Mouse (Mus musculus) layer of hippocampus, postnatal 25 days (tissue): Measurements from ENCODE around the gene Elmsan1. TPM values are rescaled to one million over a fixed set of nuclear protein-coding genes. Genes with fewer than 3 reads are reported as not detected.

ENCODE experiments used
- DNase-seq, 2 experiments: peaks; one replicate each; pipeline ENCODE4 v3.0.0; 2022; ENCODE audit warnings: mixed read lengths in 2 of 2, low spot score in 1 of 2; ENCODE audit errors: extremely low spot score in 1 of 2
- total RNA-seq, 2 experiments: library from RNA; stranded (reverse); gene quantifications; 2 replicates each; pipeline ENCODE4 v1.2.3; 2021

The Elmsan1 gene
- total RNA-seq, 2 experiments from 2014 or later: 21.0 to 21.7 TPM

- DNase-seq: no peak
These were observed 40.6 kb downstream of the Elmsan1 start for GRCm38 (mm10) chr12:84178052-84178451.

- no peak for DNase-seq
These were observed 41.6 kb downstream of the Elmsan1 start for GRCm38 (mm10) chr12:84176886-84177765.

DNA sequence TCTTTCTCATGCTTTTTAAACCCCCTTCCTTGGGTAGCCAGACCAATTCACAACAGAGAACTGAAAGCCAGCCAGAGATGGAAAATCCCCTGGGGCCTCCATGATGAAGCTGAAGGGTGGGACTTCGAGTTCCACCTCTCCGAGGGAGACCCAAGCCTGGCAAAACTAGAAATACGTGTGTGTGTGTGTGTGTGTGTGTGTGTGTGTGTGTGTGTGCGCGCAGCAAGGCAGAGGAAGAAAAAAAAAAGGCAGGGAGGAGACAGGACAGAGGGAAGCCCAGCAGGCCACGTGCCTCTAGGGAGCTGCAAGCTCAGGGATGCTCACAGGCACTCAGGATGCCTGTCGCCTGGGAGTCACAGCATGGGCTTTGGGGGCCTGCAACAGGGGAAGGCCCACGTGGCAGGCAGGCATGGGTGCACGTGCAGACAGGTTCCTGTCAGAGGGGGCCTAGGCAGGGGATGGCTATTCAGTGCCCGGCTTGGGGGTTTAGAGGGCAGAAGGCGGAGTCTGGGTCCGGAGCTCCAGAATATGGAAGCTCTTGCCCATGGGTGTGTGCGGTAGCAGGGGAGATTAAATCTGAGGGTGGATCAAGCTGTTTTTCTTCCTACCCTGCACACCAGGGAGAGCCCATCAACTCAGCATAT, 42.4 kb downstream of the Elmsan1 start:
- DNase-seq: no peak

GRCm38 (mm10) chr12:84175659-84176061, 43.0 kb downstream of the Elmsan1 start:
- DNase-seq: peak; percentile 64 to 73

DNA sequence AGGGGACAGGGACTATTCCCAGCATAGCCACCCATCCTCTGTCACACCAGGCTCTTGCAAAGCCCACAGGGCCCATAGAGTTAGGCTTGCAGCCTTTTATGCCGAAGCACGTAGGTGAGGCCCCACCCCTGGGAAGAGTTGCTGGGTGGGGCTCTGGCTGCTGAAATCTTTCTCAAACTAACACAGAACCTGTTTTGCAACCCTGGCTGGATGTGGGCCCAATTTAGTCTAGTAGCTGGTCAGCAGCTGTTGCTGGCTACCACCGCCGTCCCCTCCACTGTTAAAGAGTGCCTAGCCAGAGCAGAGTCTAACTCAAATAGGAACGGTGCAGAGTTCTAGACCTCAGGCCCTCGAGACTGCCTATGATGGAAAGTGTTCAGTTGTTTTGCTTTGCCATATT, 43.8 kb downstream of the Elmsan1 start:
- DNase-seq: no peak

DNA sequence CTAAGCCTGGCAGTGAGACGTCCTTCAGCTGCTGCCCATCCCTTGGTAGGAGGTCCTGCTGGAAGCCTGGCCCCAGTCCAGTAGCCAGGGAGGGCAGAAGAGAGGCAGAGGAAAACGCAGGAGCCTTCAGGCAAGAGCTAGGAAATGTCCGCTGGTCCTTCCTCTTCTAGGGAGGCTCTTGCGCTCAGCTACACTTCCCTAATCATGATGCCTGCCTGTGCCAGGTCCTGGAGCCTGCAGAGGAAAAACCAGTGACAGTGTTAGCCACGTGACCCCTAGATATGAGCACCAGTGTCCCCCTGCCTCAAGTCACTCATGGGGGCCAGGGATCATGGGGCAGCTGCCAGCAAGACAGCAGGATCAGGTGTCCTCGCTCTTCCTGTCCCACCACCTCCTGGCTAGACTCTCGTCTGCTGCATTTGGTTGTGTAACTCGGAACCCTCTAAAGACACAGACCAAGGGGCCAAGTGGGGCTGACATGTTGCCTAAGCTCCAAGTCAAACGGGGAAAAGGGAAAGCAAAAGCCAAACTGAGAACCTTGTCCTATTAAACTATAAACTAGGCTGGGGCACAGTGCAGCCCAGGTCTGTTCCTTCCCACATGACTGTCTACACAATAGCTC, 44.4 kb downstream of the Elmsan1 start:
- no peak for DNase-seq

- DNase-seq: no peak
These were observed 45.3 kb downstream of the Elmsan1 start for GRCm38 (mm10) chr12:84173309-84173915.

GRCm38 (mm10) chr12:84172862-84173261, 45.8 kb downstream of the Elmsan1 start:
- DNase-seq: no peak

- DNase-seq: no peak
These were observed 46.5 kb downstream of the Elmsan1 start for GRCm38 (mm10) chr12:84172216-84172615.

DNA sequence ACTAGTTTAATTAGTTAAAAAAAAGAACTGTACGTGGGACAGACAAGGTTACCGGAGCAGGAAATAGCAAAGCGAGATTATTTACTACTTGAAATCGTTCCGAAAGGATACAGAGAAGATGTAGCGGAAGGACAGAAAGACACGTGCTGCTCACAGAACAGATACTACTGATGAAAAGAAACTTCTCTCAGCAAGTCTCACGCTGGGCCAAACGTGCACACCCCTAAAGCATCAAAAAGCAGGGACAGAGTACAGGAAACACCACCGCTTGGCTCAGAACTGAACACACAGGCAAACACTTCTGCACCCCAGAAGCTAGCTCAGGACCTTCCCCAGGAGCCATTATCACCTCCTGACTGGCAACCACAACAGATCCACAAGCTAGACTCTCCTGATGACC, 48.1 kb downstream of the Elmsan1 start:
- DNase-seq: no peak

GRCm38 (mm10) chr12:84165631-84166373, 52.9 kb downstream of the Elmsan1 start:
- no peak for DNase-seq

- DNase-seq: no peak
These were observed 55.0 kb downstream of the Elmsan1 start for GRCm38 (mm10) chr12:84163586-84164110.

GRCm38 (mm10) chr12:84163133-84163532, 55.5 kb downstream of the Elmsan1 start:
- DNase-seq: no peak

DNA sequence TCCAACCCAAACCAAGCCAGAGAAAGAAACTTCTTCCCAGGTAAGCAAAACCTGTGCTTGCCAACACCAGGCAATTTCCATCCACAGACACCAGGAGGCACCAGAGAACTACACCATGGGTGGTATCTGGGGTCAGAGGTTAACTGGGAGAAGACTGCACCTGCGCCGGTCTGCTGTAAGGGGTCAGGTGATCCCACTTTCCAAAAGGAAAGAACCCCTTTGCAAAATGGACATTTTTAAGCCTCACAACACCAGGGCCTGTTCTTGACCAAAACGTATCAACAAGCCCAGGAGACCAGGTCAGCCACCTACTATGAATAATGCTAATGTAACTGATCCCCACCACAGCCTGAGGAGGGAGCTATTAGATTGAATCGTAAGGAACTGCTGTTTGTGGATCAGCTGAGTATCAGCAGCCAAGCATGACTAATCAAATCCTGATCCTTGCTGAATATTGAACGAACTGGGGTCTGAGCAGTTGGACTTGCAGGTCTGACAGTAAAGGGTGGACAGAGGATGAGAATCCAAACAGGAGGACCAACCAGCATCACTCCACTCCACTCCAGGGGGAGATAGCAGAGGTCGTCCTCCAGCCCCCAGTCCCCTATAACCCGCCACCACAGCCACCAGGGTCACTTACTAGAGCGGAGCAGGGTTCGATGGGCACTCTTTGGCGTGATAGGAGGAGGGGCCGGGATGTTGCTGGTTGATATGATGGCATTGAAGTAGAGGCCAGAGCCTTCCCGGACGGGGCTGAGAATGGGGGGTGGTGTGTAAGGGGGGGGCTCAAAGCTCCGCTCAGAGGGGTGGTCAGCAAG, 56.9 kb downstream of the Elmsan1 start:
- DNase-seq: no peak

- DNase-seq: no peak
These were observed 57.6 kb downstream of the Elmsan1 start for GRCm38 (mm10) chr12:84161116-84161515.

GRCm38 (mm10) chr12:84160491-84160890, 58.2 kb downstream of the Elmsan1 start:
- no peak for DNase-seq

- DNase-seq: no peak
These were observed 60.5 kb downstream of the Elmsan1 start for GRCm38 (mm10) chr12:84158156-84158555.

DNA sequence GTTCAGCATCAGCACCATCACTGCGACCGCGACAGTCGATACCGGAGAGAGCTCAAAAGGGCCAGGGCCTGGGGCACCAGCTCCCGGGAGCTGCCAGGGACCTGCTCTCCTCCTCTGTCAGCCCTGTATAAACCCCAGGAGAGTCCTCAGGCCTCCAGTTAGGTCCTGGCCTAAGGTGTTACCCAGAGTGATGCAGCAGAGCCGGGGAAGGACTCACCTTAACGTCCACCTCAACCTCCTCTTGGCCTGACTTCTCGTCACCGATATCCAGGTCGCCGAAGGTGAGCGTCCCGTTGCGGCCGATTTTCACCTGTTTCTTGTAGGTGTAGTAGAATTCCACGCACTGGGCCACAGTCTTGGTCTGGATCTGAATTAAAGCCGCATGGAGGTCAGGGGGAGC, 62.5 kb downstream of the Elmsan1 start:
- DNase-seq: no peak

DNA sequence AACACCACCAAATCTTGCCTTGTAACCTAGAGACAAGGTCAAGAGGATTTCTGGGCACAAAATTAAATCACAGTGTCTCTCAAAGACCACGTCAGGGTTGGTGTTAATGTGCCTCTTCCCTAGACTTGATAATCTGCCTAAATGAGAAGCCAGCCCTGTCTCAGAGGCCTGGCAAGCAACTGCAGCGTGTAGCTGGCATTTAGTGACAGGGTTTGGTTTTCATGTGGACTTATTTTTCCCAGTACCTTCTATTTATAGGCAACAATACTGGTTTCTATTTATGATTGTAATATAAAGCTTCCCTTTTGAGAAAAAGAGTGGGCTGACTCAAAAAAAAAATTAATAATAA, 63.2 kb downstream of the Elmsan1 start:
- no peak for DNase-seq
